Comparison of ENCODE assay signal across 8 mouse cellular contexts in the genomic region with DNA sequence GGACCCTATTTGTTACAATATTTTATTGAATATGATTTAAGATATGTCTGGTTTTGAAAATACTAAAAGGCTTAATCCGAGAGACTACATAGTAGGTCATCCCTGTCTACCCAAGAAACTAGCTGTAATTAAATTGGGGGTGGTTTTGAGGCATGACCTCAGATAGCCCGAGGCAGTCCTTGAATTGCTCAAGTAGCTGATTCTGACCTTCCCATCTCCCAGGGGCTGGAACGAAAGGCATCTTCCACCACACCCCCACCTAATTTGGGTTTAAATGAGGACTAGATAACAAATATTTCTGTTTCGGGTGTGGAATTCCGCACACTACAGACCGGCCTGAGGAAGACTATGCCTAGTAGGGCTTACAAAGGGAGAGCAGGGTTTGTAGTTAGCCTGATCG. TPM values are rescaled to one million over a fixed set of nuclear protein-coding genes. Genes with fewer than 3 reads are reported as not detected.
DNase-seq lines count a peak whose midpoint lies in the region; ATAC-seq and TF ChIP-seq lines count a peak whose summit lies in the region.

No protein-coding gene starts in this region.

- 59% methylated on average over 7 of the region's 7 CpGs for WGBS in kidney, embryonic 15.5 days
- 67% methylated on average over 7 of the region's 7 CpGs for WGBS in hindbrain, embryonic 15.5 days
- WGBS in midbrain, postnatal 0 days, result 65% methylated on average over 7 of the region's 7 CpGs

- peaks cover under 1% of the 10 kb centered on the region; the same call in 1 of the 2 replicates for H3K36me3 ChIP-seq in kidney, embryonic 15.5 days
- no peaks in the 10 kb centered on the region for H3K36me3 ChIP-seq in hindbrain, embryonic 15.5 days
- H3K36me3 ChIP-seq in midbrain, postnatal 0 days (ENCODE audit: insufficient read depth, low read length), result no peaks in the 10 kb centered on the region

- ATAC-seq in kidney, embryonic 15.5 days (replicated peaks; ENCODE audit: low FRiP score), result no peak
- ATAC-seq in hindbrain, embryonic 15.5 days (ENCODE audit: low FRiP score, low read depth), result no peak
- no peak for ATAC-seq in midbrain, postnatal 0 days (ENCODE audit: low FRiP score)

- no peak for DNase-seq in kidney, postnatal 36 days
- DNase-seq in embryo, embryonic 10 days (ENCODE audit: low spot score), result peak; percentile 25
- no peak for DNase-seq in midbrain, postnatal 0 days (ENCODE audit: low spot score)
- no peak for DNase-seq in thymus, postnatal 14 days
- DNase-seq in layer of hippocampus, adult 2 months (ENCODE audit: low spot score in 2 of 2), result no peak
- DNase-seq in ovary, postnatal 14 days (ENCODE audit: low spot score), result no peak

- H3K4me1 ChIP-seq in kidney, embryonic 15.5 days, result peaks cover 32% of the 10 kb centered on the region
- H3K4me1 ChIP-seq in hindbrain, embryonic 15.5 days (replicated peaks), result peaks cover 27% of the 10 kb centered on the region
- no peaks in the 10 kb centered on the region for H3K4me1 ChIP-seq in midbrain, postnatal 0 days (ENCODE audit: insufficient read depth, low read length)

- H3K9ac ChIP-seq in kidney, embryonic 15.5 days, result peak overlapping the region; percentile 99; the same call in 1 of the 2 replicates
- H3K9ac ChIP-seq in hindbrain, embryonic 15.5 days, result peak overlapping the region; percentile 98
- no peak overlapping the region for H3K9ac ChIP-seq in midbrain, postnatal 0 days (replicated peaks; ENCODE audit: low read length, poor library complexity, severe bottlenecking)

- H3K4me2 ChIP-seq in kidney, embryonic 15.5 days, result peak overlapping the region; percentile 80
- peak overlapping the region; percentile 81 for H3K4me2 ChIP-seq in hindbrain, embryonic 15.5 days
- H3K4me2 ChIP-seq in midbrain, postnatal 0 days (ENCODE audit: low read depth, low read length, poor library complexity, severe bottlenecking), result peak overlapping the region; percentile 71; the same call in 1 of the 2 replicates

- H3K4me3 ChIP-seq in kidney, embryonic 15.5 days (replicated peaks), result peak overlapping the region; percentile 98
- H3K4me3 ChIP-seq in hindbrain, embryonic 15.5 days, result peak overlapping the region; percentile 88
- H3K4me3 ChIP-seq in midbrain, postnatal 0 days (ENCODE audit: low read depth, low read length), result no peak overlapping the region; the same call in 1 of the 2 replicates
- no peak overlapping the region; the same call in 1 of the 2 replicates for H3K4me3 ChIP-seq in layer of hippocampus, adult 2 months

- no peaks in the 10 kb centered on the region for H3K9me3 ChIP-seq in kidney, embryonic 15.5 days (replicated peaks)
- H3K9me3 ChIP-seq in hindbrain, embryonic 15.5 days, result no peaks in the 10 kb centered on the region
- no peaks in the 10 kb centered on the region for H3K9me3 ChIP-seq in midbrain, postnatal 0 days (ENCODE audit: low read length)

- H3K27me3 ChIP-seq in kidney, embryonic 15.5 days, result no peaks in the 10 kb centered on the region
- H3K27me3 ChIP-seq in hindbrain, embryonic 15.5 days, result no peaks in the 10 kb centered on the region
- no peaks in the 10 kb centered on the region for H3K27me3 ChIP-seq in midbrain, postnatal 0 days (ENCODE audit: insufficient read depth, low read length)

- peak overlapping the region; percentile 99 for H3K27ac ChIP-seq in kidney, embryonic 15.5 days
- peak overlapping the region; percentile 98; the same call in 1 of the 2 replicates for H3K27ac ChIP-seq in hindbrain, embryonic 15.5 days (replicated peaks)
- H3K27ac ChIP-seq in midbrain, postnatal 0 days (ENCODE audit: low read depth, low read length), result no peak overlapping the region
- no peak overlapping the region; the same call in 1 of the 2 replicates for H3K27ac ChIP-seq in layer of hippocampus, adult 2 months

- TF ChIP-seq CTCF in midbrain, postnatal 0 days (IDR thresholded peaks at IDR 0.05), result no peak
- no peak for TF ChIP-seq CTCF in layer of hippocampus, adult 2 months (conservative IDR thresholded peaks at IDR 0.05)

RNA-seq across cellular contexts. Expression of a gene that starts 1.2 kb away (rescaled TPM):
- polyA plus RNA-seq in kidney, embryonic 15.5 days (2015; fragmentation: Nextera tagmentation; extraction: Ambion mirVana), result 33.1 and 36.6 TPM in 2 replicates
- polyA plus RNA-seq in hindbrain, embryonic 15.5 days (2015; fragmentation: Nextera tagmentation; extraction: Ambion mirVana), result 38.8 and 46.2 TPM in 2 replicates
- 70.9 and 74.2 TPM in 2 replicates for total RNA-seq in midbrain, postnatal 0 days (2014; rRNA removed)
- polyA plus RNA-seq in midbrain, postnatal 0 days (2015; fragmentation: Nextera tagmentation; extraction: Ambion mirVana), result 45.5 and 52.8 TPM in 2 replicates
- 10 to 100 TPM; 57.8 to 64.1 TPM for total RNA-seq in layer of hippocampus, adult 2 months (2021)

RNA-seq across cellular contexts. Expression of a gene that starts 57.6 kb away (rescaled TPM):
- 2,212 and 2,256 TPM in 2 replicates for polyA plus RNA-seq in kidney, embryonic 15.5 days (2015; fragmentation: Nextera tagmentation; extraction: Ambion mirVana)
- polyA plus RNA-seq in hindbrain, embryonic 15.5 days (2015; fragmentation: Nextera tagmentation; extraction: Ambion mirVana), result 4,825 and 4,870 TPM in 2 replicates
- total RNA-seq in midbrain, postnatal 0 days (2014; rRNA removed), result 504 and 572 TPM in 2 replicates
- polyA plus RNA-seq in midbrain, postnatal 0 days (2015; fragmentation: Nextera tagmentation; extraction: Ambion mirVana), result 6,498 and 6,879 TPM in 2 replicates
- total RNA-seq in layer of hippocampus, adult 2 months (2021), result 100 to 1,000 TPM; 318 to 329 TPM

Comparison
In these comparisons a context has a peak if more than half of its experiments do, and no peak if none do; other contexts are left out.
1. H3K27ac ChIP-seq: peak in kidney, embryonic 15.5 days (single experiment) and hindbrain, embryonic 15.5 days (single experiment); none in midbrain, postnatal 0 days (single experiment) and layer of hippocampus, adult 2 months (single experiment).
2. H3K4me3 ChIP-seq: peak in kidney, embryonic 15.5 days (single experiment) and hindbrain, embryonic 15.5 days (single experiment); none in midbrain, postnatal 0 days (single experiment) and layer of hippocampus, adult 2 months (single experiment).
3. Peak in every context shown above with its lines, with median percentiles within 50 percentile points of each other: H3K4me2 ChIP-seq.